Mouse (Mus musculus): ENCODE data around the gene Atg7.

- TF ChIP-seq CTCF (IDR thresholded peaks at IDR 0.05; ENCODE audit: low read depth, low read length) (no peak), POLR2A (IDR thresholded peaks at IDR 0.05; ENCODE audit: extremely low read depth, insufficient read depth, low read length) (no peak)
Measured at GRCm38 (mm10) chr6:114687035-114687434, 44.1 kb downstream of the Atg7 start.
